Mouse (Mus musculus) erythroblast, embryonic 14.5 days (primary cell): ENCODE results near the gene Ankdd1a.

Source experiments
- GATA1 ChIP-seq: IDR thresholded peaks from 2 replicates; pipeline ENCODE4 v1.6.1; 2012; ENCODE audit warnings: low read length, inconsistent platforms, mixed read lengths
- TAL1 ChIP-seq: IDR thresholded peaks from 3 replicates; pipeline ENCODE4 v1.6.1; 2012; ENCODE audit warnings: low read length, inconsistent platforms, mixed read lengths

GRCm38 (mm10) chr9:65552141-65552540, 32.1 kb upstream of the Ankdd1a start:
- TF ChIP-seq TAL1 (no peak), GATA1 (no peak)
